1 mouse cellular context compared by ENCODE assay signal in the genomic region with DNA sequence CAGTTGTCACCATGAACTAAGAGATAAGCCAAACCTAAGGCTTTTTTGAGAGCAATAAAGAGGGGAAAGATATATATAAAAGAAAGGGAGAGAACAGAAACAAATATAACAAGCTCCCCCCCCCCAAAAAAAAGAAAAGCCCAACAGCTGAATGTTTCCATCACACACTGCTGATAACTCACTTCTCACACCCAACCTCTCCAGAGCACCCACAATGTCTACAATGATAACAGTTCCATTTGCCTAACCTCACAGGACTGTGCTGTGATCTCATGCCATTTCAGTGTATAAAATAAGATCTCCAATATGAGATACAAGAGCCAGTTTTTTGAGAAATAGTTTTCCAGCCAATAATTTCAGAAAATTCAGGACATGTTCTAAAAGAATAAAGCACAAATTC.
A peak's percentile ranks its signal among the peaks of the same experiment; 100 is the strongest.
TF ChIP-seq lines count a peak whose summit lies in the region.

No protein-coding gene starts in this region.

TF ChIP-seq in MEL, 35 proteins besides CTCF, POLR2A, EP300 and RAD21:
- TF ChIP-seq ZMIZ1 (IDR thresholded peaks at IDR 0.05; ENCODE audit: low read depth, low read length): no peak
- no peak for TF ChIP-seq UBTF (IDR thresholded peaks at IDR 0.05; ENCODE audit: borderline replicate concordance, insufficient read depth, low read depth, low read length)
- peak; percentile 49; the same call in 1 of the 2 replicates for TF ChIP-seq MAFK (IDR thresholded peaks at IDR 0.05; ENCODE audit: borderline replicate concordance, low read depth, low read length)
- TF ChIP-seq ETS1 (IDR thresholded peaks at IDR 0.05; ENCODE audit: low read depth, low read length): peak; percentile 93
- peak; percentile 74 for TF ChIP-seq TCF12 (IDR thresholded peaks at IDR 0.05; ENCODE audit: low read depth, low read length)
- peak; percentile 60 for TF ChIP-seq GATA1 (IDR thresholded peaks at IDR 0.05; ENCODE audit: low read depth, low read length)
- no peak for TF ChIP-seq USF2 (IDR thresholded peaks at IDR 0.05; ENCODE audit: borderline replicate concordance in 1 of 2, insufficient read depth in 1 of 2, low read depth in 1 of 2, low read length in 2 of 2)
- TF ChIP-seq ZNF384 (IDR thresholded peaks at IDR 0.05; ENCODE audit: low read depth, low read length): no peak
- TF ChIP-seq MYB (IDR thresholded peaks at IDR 0.05; ENCODE audit: low read depth, low read length): no peak
- TF ChIP-seq RCOR1 (IDR thresholded peaks at IDR 0.05; ENCODE audit: low read depth, low read length): peak; percentile 49; the same call in 1 of the 2 replicates
- TF ChIP-seq SIN3A (IDR thresholded peaks at IDR 0.05; ENCODE audit: low read length): peak; percentile 43; the same call in 1 of the 2 replicates
- no peak for TF ChIP-seq E2F4 (IDR thresholded peaks at IDR 0.05; ENCODE audit: borderline replicate concordance, low read depth, low read length)
TF ChIP-seq in MEL: peak in this region for 6.
